Mouse (Mus musculus) mouse trophoblast stem cell (cell line): ENCODE measurements around the gene Cmtm7.

Experiments used
- in situ Hi-C, 2 experiments: fragments of 300-500 bp; cut with MseI, MboI; formaldehyde crosslinking; loops; 2 replicates in 1 of 2; 3 replicates in 1 of 2; pipeline ENCODE4 v1.15.1; 2025

Cmtm7 gene

DNA sequence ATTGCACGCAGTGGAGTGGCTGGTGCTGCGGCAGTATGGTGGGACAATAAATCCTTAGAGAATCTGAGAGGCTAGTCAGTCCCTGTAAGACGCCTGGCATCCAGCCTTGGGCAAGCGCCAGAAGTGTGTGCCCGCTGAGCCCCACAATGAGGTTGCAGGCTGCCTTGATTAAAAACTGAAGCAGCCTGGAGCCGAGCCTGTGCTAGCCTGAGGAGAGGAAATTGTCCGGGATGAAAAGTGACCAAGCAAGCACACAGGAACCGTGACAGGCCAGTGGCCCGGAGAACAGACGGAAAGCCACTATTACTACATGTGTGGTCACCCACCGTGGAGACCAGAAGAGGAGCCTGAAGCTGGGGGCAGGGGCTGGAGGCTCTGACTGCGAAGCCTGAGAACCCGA is 14.6 kb downstream of the Cmtm7 start:
- in situ Hi-C loops, result no loop called here

DNA sequence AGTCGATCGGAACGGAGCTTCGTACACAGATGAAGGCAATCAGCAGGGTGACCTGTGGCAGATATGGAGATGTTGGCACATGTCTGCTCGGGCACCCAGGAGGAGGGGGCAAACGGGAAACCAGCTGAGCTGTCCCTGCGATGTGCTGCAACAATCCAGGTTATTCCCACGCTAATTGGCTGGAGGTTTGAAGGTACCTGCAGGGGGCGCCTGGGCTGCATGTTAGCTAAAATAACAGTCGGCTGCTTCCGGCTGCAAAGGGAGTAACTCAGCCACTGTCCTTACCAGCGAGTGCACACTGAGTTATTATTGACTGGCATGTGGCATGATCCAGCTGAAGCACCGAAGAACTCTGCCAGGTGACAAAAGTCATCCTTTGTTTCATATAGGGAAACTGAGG is 18.3 kb downstream of the Cmtm7 start:
- in situ Hi-C loops, result no loop called here

DNA sequence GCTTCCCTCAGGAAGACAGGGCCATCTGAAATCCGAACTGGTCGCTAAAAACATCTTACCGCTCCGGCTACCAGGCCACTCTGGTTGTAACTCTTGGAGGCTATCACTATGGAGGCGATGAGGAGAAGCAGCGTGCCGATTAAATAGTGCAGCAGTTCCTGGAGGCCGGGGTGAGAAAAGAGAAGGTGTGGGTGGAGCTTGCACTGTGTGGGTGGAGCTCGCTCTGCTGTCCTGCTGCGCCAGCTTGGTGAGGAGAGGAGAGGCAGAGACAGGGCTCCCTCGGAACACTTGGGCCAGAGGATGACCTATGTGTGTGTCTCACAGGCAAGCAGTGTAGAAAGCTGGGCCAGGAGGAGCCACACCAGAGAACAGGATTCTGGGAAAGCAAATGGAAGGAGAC is 19.8 kb downstream of the Cmtm7 start:
- in situ Hi-C loops, result no loop called here

DNA sequence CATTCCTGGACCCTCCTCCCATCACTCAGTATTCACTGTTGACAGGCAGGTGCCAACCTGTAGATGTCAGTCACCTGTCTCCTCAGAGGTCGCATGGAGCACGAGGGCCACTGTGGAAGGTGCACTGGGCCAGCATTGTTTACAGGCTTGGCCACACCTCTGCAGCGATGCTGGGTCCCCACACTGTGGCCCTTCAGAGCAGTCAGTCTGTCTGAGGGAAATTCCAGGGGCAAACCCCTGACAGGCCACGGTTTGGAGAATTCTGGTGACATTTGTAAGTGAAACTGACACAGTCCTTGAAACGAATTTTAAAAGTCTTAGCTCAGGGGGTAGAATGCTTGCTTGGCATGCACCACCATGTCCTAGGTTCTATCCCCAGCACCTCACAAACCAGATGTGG is 21.3 kb downstream of the Cmtm7 start:
- in situ Hi-C loops, result no loop called here

DNA sequence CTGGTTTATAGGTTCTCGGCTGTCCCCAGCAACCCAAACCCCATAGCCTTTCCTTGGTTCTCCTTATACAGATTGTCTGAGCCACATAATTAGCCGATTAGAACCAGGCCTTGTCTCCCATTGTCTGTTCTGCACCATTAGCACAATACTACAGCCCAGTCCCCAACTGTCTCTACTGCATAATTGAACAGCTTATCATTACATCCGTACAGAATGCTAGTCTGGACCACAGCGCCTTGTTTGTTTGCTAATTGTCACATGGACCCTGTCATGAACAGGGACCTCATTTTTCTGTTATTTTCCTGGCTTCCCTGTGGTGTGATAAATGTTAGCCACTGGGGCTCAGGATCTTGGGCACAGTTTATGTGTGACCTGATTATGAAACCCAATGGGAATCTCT is 21.8 kb downstream of the Cmtm7 start:
- in situ Hi-C loops, result no loop called here

DNA sequence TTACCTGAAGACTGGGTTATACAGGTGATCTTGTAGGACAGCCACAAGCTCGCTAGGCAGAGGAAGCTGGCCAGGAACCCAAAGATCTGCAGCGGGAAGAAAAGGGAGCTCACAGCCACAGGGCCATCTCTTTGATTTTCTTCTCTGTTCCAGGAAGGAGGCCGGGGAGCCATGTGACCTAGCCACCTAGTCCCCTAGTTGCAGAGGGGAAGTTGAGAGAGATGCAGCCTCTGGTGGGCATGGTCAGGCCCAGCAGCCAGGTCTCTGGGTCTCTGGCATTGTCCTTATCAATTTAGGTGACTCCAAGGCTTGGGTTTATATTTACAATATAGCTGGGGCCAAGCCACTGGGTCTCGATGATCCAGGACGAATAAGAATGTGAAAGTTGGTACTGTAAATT is 22.9 kb downstream of the Cmtm7 start:
- in situ Hi-C loops, result no loop called here

DNA sequence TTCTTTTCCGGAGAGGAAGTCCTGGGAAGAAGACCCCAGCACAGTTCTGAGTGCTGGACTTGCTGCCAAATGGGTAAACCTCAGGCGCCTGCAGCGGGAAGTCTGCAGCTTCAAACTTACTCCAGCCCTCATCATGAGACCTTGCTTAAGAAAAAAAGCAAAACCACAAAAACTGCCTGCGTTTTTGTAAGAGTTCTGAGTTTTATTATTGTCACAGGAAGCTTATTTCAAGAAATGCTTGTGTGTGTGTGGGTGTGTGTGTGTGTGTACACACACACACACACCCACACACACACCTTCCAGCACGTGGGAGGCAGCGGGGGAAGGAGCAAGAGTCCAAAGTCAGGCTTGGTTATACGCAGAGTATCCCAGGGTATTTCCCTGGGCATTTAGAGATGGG is 23.4 kb downstream of the Cmtm7 start:
- in situ Hi-C loops, result no loop called here

DNA sequence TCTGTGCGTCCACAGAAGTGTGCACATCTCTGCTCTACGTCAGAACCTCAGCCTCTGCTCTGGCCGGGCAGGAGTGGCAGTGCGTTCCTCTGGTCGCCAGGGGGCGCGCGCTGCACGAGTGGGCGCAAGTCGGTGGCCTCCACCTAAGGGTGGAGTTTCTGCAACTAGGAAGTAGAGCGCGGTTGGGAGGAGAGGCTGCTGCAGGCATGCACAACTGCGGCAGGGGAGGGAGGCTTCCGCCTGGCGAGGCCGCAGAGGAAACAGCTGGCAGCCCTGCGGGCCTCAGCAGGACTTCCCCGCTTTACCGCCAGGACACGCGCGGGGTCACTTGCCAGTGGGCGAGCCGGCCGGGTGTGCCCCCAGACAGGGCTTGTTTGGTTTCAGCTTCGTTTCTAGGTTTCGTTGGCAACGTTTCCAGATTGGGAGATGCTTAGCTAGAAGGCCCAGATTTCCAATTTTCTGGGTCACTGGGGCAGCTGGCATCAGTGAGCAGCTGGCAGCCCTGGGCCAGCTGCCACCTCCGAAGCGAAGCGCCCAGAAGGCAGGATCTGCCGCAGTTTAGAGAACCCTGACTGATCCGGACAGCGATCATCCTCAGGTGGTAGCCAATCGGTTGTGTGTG is 28.7 kb downstream of the Cmtm7 start:
- in situ Hi-C loops, result no loop called here

DNA sequence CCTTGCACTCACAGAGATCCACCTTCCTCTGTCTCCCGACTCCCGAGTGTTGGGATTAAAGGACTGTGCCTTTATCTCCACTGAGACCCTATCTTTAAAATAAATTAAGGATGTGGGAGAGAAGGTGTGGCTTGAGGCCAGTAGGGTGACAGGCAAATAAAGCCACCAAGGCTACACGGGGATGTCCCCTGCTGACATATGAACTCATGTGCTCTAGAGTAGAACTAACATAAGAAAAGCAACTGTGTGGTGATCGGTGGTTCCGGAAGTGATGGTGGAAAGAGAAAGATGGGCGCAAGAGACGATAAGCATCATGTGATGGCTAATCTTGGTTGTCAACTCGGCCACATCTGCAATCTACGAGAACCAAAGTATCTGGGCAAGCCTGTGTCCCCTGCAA is 29.3 kb downstream of the Cmtm7 start:
- in situ Hi-C loops, result no loop called here

DNA sequence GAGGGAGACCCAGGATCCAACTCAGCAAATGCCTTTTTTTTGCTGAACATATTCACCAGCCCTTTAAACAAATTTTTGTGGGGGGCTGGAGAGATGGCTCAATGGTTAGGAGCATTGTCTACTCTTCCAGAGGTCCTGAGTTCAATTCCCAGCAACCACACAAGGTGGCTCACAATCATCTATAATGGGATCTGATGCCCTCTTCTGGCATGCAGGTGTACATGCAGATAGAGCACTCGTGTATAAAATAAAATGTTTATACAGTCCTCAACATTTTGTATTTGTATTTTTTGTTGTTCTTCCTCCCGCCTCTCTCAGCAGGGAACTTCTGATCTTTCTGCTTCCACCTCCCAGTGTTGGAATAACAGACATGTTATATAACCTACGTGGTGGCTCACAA is 30.1 kb downstream of the Cmtm7 start:
- in situ Hi-C loops, result no loop called here

DNA sequence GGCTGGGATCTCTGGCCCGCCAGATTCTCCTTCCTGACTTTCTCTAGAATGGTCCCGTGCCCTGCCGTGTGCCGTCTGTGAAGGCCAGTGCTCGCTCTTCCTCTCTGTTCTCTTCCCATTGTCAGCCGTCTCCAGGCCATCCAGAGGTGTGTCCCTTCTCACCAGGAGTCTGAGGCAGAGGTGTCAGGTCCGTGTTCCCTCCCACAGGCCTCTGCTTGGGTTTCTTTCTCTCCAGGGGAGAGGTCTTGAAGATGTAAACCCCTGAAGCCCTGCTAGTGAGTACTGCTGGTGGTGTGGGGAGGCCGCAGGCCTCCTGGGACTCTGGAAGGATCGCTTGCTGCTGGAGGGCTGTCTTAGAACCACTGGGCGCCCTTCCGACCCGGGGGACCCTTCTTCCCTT is 34.2 kb downstream of the Cmtm7 start:
- in situ Hi-C loops, result no loop called here

DNA sequence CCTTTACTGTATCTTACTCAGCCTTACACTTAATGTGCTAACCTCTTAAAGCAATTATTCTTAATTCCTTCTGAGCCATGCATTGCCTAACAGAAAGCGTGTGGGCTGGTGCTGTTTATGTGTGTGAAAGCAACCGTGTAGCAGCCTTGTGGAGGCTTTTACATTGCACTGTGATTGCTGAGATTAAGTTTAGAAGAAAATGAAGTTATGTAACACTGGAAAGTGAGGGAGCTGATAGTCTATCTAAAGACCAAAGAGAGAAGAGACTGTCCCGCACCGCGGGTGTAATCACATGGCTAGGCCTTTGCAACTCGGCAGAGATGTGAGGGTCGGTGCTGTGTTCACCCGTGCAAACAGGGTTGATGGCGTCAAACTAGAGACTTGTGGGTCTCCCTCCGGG is 34.6 kb downstream of the Cmtm7 start:
- in situ Hi-C loops, result no loop called here

DNA sequence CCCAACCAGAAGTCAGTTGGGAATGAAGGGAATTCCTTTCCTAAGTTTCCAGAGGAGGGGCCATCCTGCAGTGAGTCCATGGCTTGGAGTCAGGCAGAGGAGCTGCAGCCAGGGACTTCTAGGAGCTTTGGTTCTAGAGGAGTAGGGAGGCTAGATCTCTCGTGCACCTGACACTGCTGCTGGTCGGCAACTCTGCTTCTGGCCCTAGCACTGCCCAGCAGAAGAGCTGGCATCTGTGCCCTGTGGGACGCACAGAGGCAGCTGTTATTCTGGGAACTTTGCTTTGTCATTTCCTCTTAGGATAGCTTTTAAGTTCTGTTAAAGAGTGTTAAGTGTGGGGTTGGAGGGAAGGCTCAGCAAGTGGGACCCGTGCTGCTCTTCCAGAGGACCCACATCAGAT is 36.0 kb downstream of the Cmtm7 start:
- in situ Hi-C loops, result no loop called here

DNA sequence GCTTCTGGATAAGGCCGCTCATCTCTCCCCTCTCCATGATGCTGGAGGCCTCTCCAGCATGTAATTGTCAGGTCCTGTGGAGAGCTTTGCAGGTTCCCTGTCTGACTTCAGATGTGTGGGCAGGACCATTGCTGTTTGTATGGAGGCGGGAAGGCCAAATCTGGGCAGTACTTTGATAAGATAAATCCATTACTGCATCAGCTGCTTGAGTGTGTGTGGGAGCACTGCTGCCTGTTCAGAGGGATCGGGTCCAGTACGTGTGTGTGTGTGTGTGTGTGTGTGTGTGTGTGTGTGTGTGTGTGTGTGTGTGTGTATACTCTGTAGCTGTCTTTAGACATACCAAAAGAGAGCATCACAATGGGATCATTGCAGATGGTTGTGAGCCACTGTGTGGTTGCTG is 36.5 kb downstream of the Cmtm7 start:
- in situ Hi-C loops, result no loop called here

DNA sequence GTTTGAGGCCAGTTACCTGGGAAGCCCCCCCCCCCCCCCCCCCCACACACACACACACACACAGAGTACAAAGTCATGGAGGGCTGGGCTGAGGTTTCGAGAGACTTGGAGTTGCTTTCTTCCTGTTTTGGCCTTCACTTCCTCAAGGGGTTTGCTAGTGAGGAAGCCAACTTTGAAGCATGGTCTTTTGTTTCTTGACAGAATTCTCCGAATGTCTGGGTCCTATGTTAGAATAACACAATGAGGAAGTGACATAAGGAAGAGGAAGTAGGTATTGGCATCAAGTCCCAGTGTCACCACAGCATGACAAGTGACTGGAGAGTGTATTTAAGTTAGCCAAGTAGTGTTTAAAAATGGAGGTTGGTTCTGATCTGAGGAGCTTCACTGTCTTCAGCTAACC is 38.9 kb downstream of the Cmtm7 start:
- in situ Hi-C loops, result no loop called here

DNA sequence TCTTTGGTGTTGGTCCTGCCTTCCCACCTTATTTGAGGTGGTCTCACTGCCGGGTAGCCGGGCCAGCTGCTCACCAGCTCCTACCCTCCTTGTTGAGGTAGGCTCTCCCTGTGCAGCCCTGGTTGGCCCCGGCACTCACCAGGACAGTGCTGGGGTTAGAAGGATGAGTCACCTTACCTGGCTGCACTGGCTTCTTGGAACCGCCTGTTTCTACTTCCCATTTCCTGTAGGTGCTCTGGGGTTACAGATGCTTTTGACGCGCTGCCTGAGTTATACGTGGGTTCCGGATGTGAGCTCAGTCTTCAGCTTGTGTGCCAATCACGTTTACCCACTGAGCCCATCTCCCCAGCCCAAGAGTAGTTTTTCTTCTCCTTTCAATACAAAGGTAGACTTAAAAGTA is 41.3 kb downstream of the Cmtm7 start:
- in situ Hi-C loops, result no loop called here

DNA sequence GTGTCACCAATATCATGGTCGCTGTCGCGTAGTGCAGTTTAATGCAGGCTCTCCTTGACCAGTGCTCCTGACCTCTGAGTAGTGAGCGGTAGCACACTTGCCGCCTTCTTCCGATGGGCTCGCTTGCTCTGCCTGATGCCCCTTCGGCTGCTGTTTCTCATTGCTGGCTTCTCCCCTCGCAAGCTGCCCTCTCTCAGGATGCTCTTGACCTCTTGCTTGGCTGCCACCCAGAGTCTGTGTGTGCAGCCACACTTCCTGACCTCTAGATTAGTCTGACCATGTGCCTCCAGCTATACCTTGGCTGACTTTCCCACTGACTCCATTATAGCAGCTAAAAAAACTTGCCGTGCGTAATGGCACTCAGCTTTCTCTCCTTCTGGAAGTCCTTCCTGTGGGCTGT is 45.2 kb downstream of the Cmtm7 start:
- in situ Hi-C loops, result no loop called here

DNA sequence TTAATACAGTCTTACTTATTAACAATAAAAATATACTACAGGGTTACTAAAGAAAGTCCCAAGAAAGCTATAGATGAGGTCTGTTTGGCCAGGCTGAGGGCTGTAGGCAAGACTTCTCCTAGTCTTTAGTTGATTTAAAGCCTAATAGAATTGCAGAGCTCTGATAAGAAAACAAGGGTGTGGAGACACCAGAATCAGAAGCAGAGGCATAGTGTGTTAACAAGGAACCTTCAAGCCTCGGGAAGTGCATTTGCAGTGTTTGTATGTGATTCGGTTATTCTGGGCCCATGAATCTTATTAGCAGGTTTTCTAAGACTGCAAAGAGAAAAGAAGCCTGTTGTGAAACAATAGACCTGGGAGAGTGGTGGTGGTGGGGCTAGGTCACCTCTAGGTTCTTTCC is 48.4 kb downstream of the Cmtm7 start:
- in situ Hi-C loops, result no loop called here

DNA sequence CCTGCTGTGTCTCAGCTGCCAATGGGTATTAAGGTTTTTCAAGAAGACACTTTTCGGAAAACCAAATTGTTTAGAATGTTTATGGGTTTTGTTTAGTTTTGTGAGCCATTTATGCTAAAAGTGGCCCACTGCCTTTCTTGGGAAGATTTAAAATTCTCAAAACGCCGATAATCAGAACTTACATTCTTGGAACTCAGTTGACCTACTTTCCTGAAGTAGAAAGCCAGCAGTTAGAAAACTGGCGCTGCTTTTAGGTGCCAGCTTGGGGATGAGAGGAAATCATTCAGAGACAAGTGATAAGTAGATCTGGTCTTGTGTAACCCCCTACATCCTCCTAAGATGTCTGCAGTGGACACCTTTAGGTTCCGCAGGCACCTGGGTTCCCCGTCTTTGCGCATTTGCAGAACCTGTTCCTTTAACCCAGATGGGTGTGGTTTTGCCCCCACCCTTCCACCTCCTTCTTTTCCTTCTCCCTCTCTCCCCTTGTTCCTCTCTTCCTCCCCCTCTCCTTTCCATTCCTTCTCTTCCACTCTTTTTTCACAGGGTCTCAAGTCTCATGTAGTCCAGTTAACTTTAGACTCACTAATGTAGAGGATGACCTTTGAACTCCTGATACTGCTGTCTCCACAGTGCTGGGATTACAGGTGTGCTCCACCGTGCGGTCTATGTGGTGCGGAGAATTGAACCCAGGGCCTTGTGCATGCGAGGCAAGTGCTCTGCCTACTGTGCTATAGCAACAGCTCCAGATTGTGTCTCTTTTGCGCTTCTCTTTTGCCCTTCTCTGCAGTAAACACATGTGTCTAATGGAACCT is 49.6 kb downstream of the Cmtm7 start:
- in situ Hi-C loops, result no loop called here

DNA sequence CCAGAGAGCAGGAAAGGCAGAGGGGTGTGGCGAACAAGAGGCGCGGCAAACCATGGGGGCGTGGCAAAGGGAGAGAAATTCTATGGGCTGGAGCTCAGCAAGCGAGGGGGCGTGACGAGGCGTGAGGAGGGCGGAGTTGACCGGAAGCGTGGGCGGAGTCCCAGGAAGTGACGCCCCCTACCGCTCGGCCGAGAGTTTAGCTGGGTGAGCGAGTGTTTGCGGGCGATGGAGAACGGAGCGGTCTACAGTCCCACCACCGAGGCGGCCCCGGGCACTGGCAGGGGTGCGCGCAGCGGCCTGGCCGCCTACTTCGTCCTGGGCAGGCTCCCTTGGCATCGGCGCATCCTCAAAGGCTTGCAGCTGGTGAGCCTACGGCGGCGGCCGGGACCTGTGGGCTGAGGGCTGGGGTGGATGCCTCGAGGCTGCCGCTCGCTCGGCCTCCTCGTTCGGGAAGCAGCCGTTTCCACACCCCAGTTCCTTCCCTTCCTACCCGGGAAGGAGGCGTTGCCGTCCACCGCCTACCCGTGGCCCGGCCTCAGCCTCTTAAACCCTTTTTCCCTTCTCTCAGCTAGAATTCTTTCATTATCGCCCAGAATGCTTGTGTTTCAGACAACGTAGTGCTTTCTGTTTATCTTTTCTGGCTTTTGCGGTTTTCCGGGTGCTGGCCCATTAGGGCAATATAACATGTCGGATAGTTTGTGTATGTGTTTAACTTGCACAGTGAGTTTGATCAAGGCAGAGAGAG is 50.5 kb downstream of the Cmtm7 start, which contains the start of gene Cmtm6:
Cmtm6 (plus strand) TSS at position 106 of the 745 bp plus-strand sequence.
- in situ Hi-C loops, result no loop called here

DNA sequence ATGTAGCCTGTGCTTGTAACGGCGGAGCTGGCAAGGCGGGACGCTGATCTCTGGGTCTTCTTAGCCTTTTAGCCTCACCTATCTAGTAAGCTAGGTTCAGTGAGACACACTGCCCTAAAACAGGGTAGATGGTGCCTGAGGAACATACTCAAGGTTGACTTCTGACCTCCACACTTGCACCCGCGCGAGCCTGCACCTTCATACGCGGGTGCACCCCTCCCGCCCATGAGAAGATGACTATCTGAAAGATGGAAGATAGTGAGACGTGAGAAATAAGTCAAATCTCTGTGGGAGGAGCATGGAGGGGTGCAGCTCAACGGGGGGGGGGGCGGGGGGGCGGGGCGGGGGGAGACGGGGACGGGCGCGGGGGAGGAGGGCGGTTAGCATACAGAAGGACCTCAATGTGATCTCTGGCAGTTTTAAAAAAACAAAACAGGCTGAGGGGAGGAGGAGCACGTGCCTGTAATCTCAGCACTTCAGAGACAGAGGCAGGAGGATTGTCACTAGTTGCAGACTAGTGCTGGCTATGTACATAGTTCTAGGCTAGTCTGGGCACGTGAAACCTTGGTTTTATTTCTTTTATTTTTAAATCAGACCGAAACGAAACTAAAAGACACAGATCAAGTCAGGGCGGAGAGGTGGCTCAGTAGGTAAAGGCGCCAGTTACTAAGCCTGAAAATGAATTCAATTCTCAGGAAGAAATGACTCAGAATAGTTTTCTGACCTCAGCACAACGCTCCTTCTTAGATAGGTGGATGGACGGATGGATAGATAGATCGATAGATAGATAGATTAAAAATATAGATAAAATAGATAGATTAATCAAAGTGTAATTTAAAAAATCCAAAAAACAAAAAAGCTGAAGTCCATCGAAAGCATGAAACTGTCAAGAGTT is 51.5 kb downstream of the Cmtm7 start:
- in situ Hi-C loops, result loop anchor here in 1 of 2 experiments (10.0 kb wide), 1 partner anchor 75 kb away; no protein-coding TSS in a partner anchor

DNA sequence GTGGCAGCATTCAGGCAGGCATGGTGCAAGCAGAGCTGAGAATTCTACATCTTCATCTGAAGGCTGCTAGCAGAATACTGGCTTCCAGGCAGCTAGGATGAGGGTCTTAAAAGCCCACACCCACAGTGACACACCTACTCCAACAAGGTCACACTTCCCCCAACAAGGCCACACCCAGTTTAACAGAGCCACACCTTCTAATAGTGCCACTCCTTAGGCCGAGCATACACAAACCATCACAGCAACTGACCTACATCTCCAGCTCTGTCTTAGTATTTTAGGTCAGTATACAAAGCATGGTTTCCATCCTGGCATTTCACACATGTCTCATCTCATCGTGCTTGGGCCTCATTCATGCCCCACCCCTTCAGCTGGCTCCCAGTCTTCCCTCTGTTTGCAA is 53.2 kb downstream of the Cmtm7 start:
- in situ Hi-C loops, result loop anchor here in 1 of 2 experiments (10.0 kb wide), 1 partner anchor 74 kb away; no protein-coding TSS in a partner anchor
